Mouse (Mus musculus) layer of hippocampus, postnatal 25 days (tissue): ENCODE measurements around the gene Lcat. TPM values are rescaled to one million over a fixed set of nuclear protein-coding genes. Genes with fewer than 3 reads are reported as not detected.

Source experiments
- DNase-seq, 2 experiments: peaks; one replicate each; pipeline ENCODE4 v3.0.0; 2022; ENCODE audit warnings: mixed read lengths in 2 of 2, low spot score in 1 of 2; ENCODE audit errors: extremely low spot score in 1 of 2
- microRNA-seq, 2 experiments: library from miRNA; unstranded; fragments of <30 nt; microRNA quantifications; one replicate each; pipeline ENCODE4 v1.2.0; 2021
- total RNA-seq, 2 experiments: library from RNA; stranded (reverse); gene quantifications; 2 replicates each; pipeline ENCODE4 v1.2.3; 2021

Lcat gene
- total RNA-seq, 2 experiments from 2014 or later, result 44.9 to 49.5 TPM

GRCm38 (mm10) chr8:105892432-105892831, 50.8 kb downstream of the Lcat start:
- DNase-seq, result peak in 1 of 2 experiments; percentile 35

- peak; percentile 42 to 51 for DNase-seq
Measured at GRCm38 (mm10) chr8:105890870-105891269, 52.3 kb downstream of the Lcat start.

- DNase-seq, result no peak
Measured at GRCm38 (mm10) chr8:105889756-105890465, 53.3 kb downstream of the Lcat start.

Small RNA genes lying within 50 kb of the gene (microRNA-seq; reads per million reads assigned to microRNA genes)
- 0 reads per million in 2 experiments for gene Mir7074

Other genes with a start within 250 kb of the Lcat start
- gene Acd, start 242.3 kb downstream of the Lcat start, total RNA-seq, result 10 to 100 TPM; 39.8 to 41.9 TPM
- 10 to 100 TPM; 34.8 to 38.4 TPM for gene Pard6a, start 242.2 kb downstream of the Lcat start, total RNA-seq
- gene 4933405L10Rik, start 235.7 kb downstream of the Lcat start, total RNA-seq, result not detected
- gene Enkd1, start 235.2 kb downstream of the Lcat start, total RNA-seq, result 1 to 10 TPM; 8.2 to 9.9 TPM
- gene Gfod2, start 184.7 kb downstream of the Lcat start, total RNA-seq, result 10 to 100 TPM; 19.2 to 23.1 TPM
- gene Ranbp10, start 116.0 kb downstream of the Lcat start, total RNA-seq, result 10 to 100 TPM; 24.3 to 26.6 TPM
- gene Tsnaxip1, start 115.7 kb downstream of the Lcat start, total RNA-seq, result under 1 TPM; 0.15 to 0.31 TPM
- 10 to 100 TPM; 13.4 to 15.4 TPM for gene Cenpt, start 90.1 kb downstream of the Lcat start, total RNA-seq
- gene Thap11, start 88.2 kb downstream of the Lcat start, total RNA-seq, result 10 to 100 TPM; 38.2 to 44.4 TPM
- 10 to 100 TPM; 27.6 to 34.9 TPM for gene Nutf2, start 82.8 kb downstream of the Lcat start, total RNA-seq
- gene Edc4, start 62.5 kb downstream of the Lcat start, total RNA-seq, result 10 to 100 TPM; 59.9 to 72.4 TPM
- gene Nrn1l, start 49.8 kb downstream of the Lcat start, total RNA-seq, result 1 to 10 TPM in 1 of 2 experiments, under 1 TPM in 1; 0.99 to 1.1 TPM
- gene Pskh1, start 42.9 kb downstream of the Lcat start, total RNA-seq, result 1 to 10 TPM; 7.7 to 8.9 TPM
- gene Ctrl, start 9.5 kb downstream of the Lcat start, total RNA-seq, result 1 to 10 TPM in 1 of 2 experiments, under 1 TPM in 1; 0.76 to 1.6 TPM
- gene Psmb10, start 4.9 kb downstream of the Lcat start, total RNA-seq, result 10 to 100 TPM; 58.6 to 70.6 TPM
- 10 to 100 TPM; 23.0 to 25.7 TPM for gene Slc12a4, start 22.7 kb upstream of the Lcat start, total RNA-seq
- not detected for gene Dpep3, start 36.0 kb upstream of the Lcat start, total RNA-seq
- gene Dus2, start 48.0 kb upstream of the Lcat start, total RNA-seq, result 10 to 100 TPM; 18.2 to 18.8 TPM
- gene Dpep2nb, start 62.6 kb upstream of the Lcat start, total RNA-seq, result not detected
- 10 to 100 TPM; 13.9 TPM for gene Ddx28, start 68.5 kb upstream of the Lcat start, total RNA-seq
- gene Nfatc3, start 115.5 kb upstream of the Lcat start, total RNA-seq, result 10 to 100 TPM in 1 of 2 experiments, 1 to 10 TPM in 1; 9.6 to 13.2 TPM
- gene Esrp2, start 193.6 kb upstream of the Lcat start, total RNA-seq, result under 1 TPM in 1 of 2 experiments, not detected in 1; 0.07 TPM
- gene Pla2g15, start 207.0 kb upstream of the Lcat start, total RNA-seq, result 10 to 100 TPM; 19.4 to 23.1 TPM
- 10 to 100 TPM; 19.8 to 24.9 TPM for gene Slc7a6, start 225.5 kb upstream of the Lcat start, total RNA-seq